Mouse (Mus musculus): Measurements from ENCODE around the gene Plekhg6. TPM values are rescaled to one million over a fixed set of nuclear protein-coding genes. Genes with fewer than 3 reads are reported as not detected.

Plekhg6 gene
- total RNA-seq (2021): under 1 TPM; 0.35 to 0.56 TPM
- long read RNA-seq, experiment 1: 0 reads
- long read RNA-seq, experiment 2: 0 reads

- DNase-seq (ENCODE audit: low spot score in 2 of 2): no peak
These were observed at the start of gene Plekhg6 for GRCm38 (mm10) chr6:125380372-125381360. Gene Plekhg6 (minus strand): TSS chr6:125380793.

- no peak for DNase-seq (ENCODE audit: low spot score in 2 of 2)
These were observed 49.1 kb upstream of the Plekhg6 start for GRCm38 (mm10) chr6:125429741-125430140.

- DNase-seq (ENCODE audit: low spot score in 2 of 2): peak; percentile 72 to 75
These were observed 46.1 kb upstream of the Plekhg6 start for GRCm38 (mm10) chr6:125426383-125427360.

GRCm38 (mm10) chr6:125425205-125426090 lies 44.9 kb upstream of the Plekhg6 start:
- DNase-seq (ENCODE audit: low spot score in 2 of 2): no peak

- DNase-seq (ENCODE audit: low spot score in 2 of 2): no peak
These were observed 43.6 kb upstream of the Plekhg6 start for GRCm38 (mm10) chr6:125424156-125424555.

- no peak for DNase-seq (ENCODE audit: low spot score in 2 of 2)
These were observed 42.9 kb upstream of the Plekhg6 start for GRCm38 (mm10) chr6:125423507-125423906.

- no peak for DNase-seq (ENCODE audit: low spot score in 2 of 2)
These were observed 42.5 kb upstream of the Plekhg6 start for GRCm38 (mm10) chr6:125423099-125423498.

GRCm38 (mm10) chr6:125422051-125422822 lies 41.6 kb upstream of the Plekhg6 start:
- DNase-seq (ENCODE audit: low spot score in 2 of 2): no peak

- no peak for DNase-seq (ENCODE audit: low spot score in 2 of 2)
These were observed 40.0 kb upstream of the Plekhg6 start for GRCm38 (mm10) chr6:125420458-125421063.

GRCm38 (mm10) chr6:125418744-125419143 lies 38.2 kb upstream of the Plekhg6 start:
- DNase-seq (ENCODE audit: low spot score in 2 of 2): peak; percentile 81 to 89

GRCm38 (mm10) chr6:125413326-125413725 lies 32.7 kb upstream of the Plekhg6 start:
- DNase-seq (ENCODE audit: low spot score in 2 of 2): no peak

GRCm38 (mm10) chr6:125411661-125412060 lies 31.1 kb upstream of the Plekhg6 start:
- no peak for DNase-seq (ENCODE audit: low spot score in 2 of 2)

GRCm38 (mm10) chr6:125410995-125411547 lies 30.5 kb upstream of the Plekhg6 start:
- DNase-seq (ENCODE audit: low spot score in 2 of 2): no peak

GRCm38 (mm10) chr6:125410551-125410950 lies 30.0 kb upstream of the Plekhg6 start:
- DNase-seq (ENCODE audit: low spot score in 2 of 2): no peak

- DNase-seq (ENCODE audit: low spot score in 2 of 2): no peak
These were observed 27.1 kb upstream of the Plekhg6 start for GRCm38 (mm10) chr6:125407657-125408056.

- DNase-seq (ENCODE audit: low spot score in 2 of 2): no peak
These were observed 26.6 kb upstream of the Plekhg6 start for GRCm38 (mm10) chr6:125407224-125407623.

- no peak for DNase-seq (ENCODE audit: low spot score in 2 of 2)
These were observed 25.1 kb upstream of the Plekhg6 start for GRCm38 (mm10) chr6:125405461-125406382.

- no peak for DNase-seq (ENCODE audit: low spot score in 2 of 2)
These were observed 9.3 kb upstream of the Plekhg6 start for GRCm38 (mm10) chr6:125389853-125390252.

Data from left cerebral cortex, adult 18-20 months (tissue).